Mouse (Mus musculus): ENCODE measurements around the gene Oma1. TPM values are rescaled to one million over a fixed set of nuclear protein-coding genes. Genes with fewer than 3 reads are reported as not detected.

Oma1 gene
- polyA plus RNA-seq (2015; fragmentation: Nextera tagmentation; extraction: Ambion mirVana), result 17.0 and 18.6 TPM in 2 replicates

DNA sequence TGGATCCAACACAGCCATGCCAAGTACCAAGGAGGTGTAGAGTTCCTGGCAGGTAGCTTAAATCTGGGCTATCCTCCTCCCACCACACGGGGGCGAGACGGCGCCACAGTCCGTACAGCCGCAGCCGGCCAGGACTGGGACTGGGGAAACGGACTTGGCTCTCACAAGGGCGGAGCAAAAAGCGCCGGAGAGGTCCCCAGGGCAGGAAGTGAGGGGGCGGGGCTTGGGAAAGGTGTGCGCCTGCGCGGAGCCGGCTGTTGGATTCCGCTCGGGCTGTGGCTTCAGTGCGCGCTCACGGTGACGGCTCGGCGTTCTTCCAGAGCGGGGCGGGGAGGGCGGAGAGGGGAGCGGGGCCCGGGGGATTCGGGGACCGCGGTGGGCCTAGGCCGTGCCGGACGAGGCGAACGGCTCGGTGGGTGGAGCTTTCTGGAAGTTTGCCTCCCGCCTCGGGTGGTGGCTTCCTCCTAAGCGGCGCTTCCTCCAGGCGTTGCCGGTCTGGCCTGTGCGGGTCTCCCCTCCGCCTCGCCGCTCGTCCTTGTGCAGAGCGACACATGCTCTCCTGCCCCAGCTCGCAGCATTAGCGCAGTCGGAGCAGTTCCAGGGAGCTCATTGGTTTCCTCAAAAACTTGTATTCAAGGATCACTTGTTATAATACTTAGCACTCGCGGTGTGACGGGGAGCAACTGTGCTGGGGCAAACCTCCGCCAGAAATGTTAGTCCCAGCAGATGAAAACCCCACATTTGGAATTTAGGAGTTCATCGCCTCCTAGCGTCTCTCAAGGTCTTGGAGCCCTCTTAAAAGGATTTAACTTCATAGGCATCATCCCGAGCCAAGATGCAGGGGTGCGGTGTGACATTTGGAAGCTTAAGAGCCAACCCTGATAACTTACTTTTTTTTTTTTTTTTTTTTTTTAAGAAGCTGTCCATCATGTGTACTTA lies at the start of gene Oma1:
Gene Oma1, plus strand, starts transcription at position 226 of the 939 bp plus-strand sequence.
- H3K27me3 ChIP-seq, result no peaks in the 10 kb centered on the region
- under 1% methylated on average over 60 of the region's 61 CpGs for WGBS
- no peaks in the 10 kb centered on the region for H3K9me3 ChIP-seq (replicated peaks)
- peak within 1 kb of the TSS; percentile 73 for H3K9ac ChIP-seq
- H3K27ac ChIP-seq (replicated peaks), result peak within 1 kb of the TSS; percentile 98
- H3K4me3 ChIP-seq (replicated peaks), result peak within 1 kb of the TSS; percentile 73
- no peaks in the 10 kb centered on the region for H3K36me3 ChIP-seq
- peak; percentile 99 for ATAC-seq (ENCODE audit: insufficient number of reproducible peaks, low FRiP score, low TSS enrichment, low read depth)
- peak within 1 kb of the TSS; percentile 58 for H3K4me2 ChIP-seq (replicated peaks)
- H3K4me1 ChIP-seq, result peaks cover 9% of the 10 kb centered on the region; the same call in 1 of the 2 replicates

DNA sequence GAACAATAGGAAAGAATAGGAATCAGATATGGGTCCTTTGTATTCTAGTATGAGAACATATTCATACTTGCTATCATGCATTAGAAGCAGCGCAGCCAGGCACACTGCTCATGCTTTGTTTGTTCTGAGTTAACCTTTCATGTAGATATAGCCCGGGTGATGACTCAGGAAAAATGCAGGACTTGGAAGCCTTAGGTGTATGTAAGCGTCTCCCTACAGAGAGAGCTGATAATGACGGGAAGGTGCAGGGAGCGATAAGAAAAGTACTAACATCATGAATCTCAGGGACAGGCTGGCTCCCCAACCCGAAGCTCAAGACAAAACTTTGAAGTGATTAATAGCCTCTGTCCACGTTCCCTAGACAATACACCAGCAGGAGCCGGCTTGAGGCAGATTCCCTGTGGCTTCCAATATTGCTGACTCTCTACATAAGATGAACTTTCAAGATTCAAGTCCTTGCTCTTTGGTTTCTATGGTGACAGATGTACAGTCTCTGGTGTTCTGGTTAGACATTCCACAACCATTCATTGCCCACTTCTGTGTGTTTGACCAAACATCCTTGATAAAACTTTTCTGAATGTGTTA lies 49.7 kb upstream of the Oma1 start:
- no peak overlapping the region for H3K4me3 ChIP-seq (replicated peaks)
- no peaks in the 10 kb centered on the region for H3K9me3 ChIP-seq (replicated peaks)
- no peak overlapping the region for H3K4me2 ChIP-seq (replicated peaks)
- no peaks in the 10 kb centered on the region for H3K36me3 ChIP-seq
- H3K27ac ChIP-seq (replicated peaks), result no peak overlapping the region
- H3K9ac ChIP-seq, result no peak overlapping the region
- WGBS, result 55% methylated on average over 8 of the region's 8 CpGs
- H3K4me1 ChIP-seq, result no peaks in the 10 kb centered on the region
- no peaks in the 10 kb centered on the region for H3K27me3 ChIP-seq
- no peak for ATAC-seq (ENCODE audit: insufficient number of reproducible peaks, low FRiP score, low TSS enrichment, low read depth)

DNA sequence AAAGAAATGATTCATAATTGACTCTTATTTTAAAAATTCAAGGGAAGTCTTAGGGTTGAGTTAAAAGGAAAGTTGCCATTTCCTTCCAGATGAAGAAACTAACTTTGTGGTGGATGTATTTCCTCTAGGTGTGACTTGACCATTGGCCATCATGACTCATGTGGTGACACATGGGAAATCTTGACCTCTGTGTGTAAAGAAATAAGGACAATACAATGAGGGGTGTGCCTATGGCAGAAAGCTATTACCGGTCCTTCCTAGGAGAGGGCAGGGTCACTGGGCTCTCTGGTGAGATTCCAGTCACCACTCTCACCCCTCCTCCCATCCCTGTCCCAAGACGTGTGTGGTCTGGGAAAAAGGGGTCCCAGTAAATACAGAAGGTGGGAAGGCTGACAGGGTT lies 48.4 kb upstream of the Oma1 start:
- Histone ChIP-seq H3K9ac (no peak overlapping the region), H3K4me3 (replicated peaks) (no peak overlapping the region)
- WGBS, result 71% methylated on average over 2 of the region's 2 CpGs

DNA sequence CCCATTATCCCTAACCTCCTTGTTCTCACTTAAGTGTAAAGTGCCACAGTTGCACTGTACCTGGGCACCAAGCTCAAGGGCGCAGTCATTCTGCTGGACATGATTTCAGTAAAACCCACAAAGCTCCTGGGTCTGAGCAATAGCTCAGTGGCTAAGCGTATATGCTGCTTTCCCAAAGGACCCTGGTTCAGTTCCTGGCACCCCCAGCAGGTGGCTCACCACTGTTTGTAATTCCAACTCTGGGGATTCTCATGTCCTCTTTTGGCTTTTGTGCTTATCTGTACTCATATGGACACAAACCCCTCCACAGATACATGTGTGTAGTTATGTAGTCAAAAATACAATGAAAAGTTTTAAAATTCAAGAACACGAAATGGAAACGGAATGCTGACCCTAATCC lies 44.3 kb upstream of the Oma1 start:
- ATAC-seq (ENCODE audit: insufficient number of reproducible peaks, low FRiP score, low TSS enrichment, low read depth), result no peak
- no peaks in the 10 kb centered on the region for H3K36me3 ChIP-seq
- no peaks in the 10 kb centered on the region for H3K9me3 ChIP-seq (replicated peaks)
- H3K27me3 ChIP-seq, result no peaks in the 10 kb centered on the region
- 82% methylated on average over 4 of the region's 4 CpGs for WGBS
- no peak overlapping the region for H3K4me3 ChIP-seq (replicated peaks)
- no peak overlapping the region for H3K27ac ChIP-seq (replicated peaks)
- no peak overlapping the region for H3K9ac ChIP-seq
- H3K4me2 ChIP-seq (replicated peaks), result no peak overlapping the region
- no peaks in the 10 kb centered on the region for H3K4me1 ChIP-seq

More for the DNA sequence above, 48.4 kb upstream of the Oma1 start:
- H3K36me3 ChIP-seq, result no peaks in the 10 kb centered on the region
- no peak for ATAC-seq (ENCODE audit: insufficient number of reproducible peaks, low FRiP score, low TSS enrichment, low read depth)
- H3K27me3 ChIP-seq, result no peaks in the 10 kb centered on the region
- no peak overlapping the region for H3K27ac ChIP-seq (replicated peaks)
- no peak overlapping the region for H3K4me2 ChIP-seq (replicated peaks)
- no peaks in the 10 kb centered on the region for H3K4me1 ChIP-seq
- H3K9me3 ChIP-seq (replicated peaks), result no peaks in the 10 kb centered on the region

DNA sequence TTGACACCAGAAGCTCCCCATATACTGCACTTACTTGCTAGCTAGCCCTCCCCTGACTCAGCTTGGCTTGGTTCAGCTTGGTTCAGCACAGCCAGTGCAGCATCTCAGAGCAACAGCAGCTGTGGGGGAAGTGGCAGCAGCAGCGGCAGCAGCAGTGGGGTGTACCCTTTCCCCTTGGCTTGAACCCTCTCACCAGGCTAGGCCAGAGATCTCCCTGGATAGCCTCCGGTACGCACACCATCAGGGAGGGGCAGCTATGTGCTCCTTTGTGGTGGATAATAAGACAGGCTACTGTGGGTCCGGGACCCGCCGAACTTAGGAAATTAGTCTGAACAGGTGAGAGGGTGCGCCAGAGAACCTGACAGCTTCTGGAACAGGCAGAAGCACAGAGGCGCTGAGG lies 40.6 kb upstream of the Oma1 start:
- no peaks in the 10 kb centered on the region for H3K36me3 ChIP-seq
- no peaks in the 10 kb centered on the region for H3K27me3 ChIP-seq
- no peaks in the 10 kb centered on the region for H3K9me3 ChIP-seq (replicated peaks)
- WGBS, result 73% methylated on average over 7 of the region's 8 CpGs
- no peak for ATAC-seq (ENCODE audit: insufficient number of reproducible peaks, low FRiP score, low TSS enrichment, low read depth)
- no peak overlapping the region for H3K4me3 ChIP-seq (replicated peaks)
- H3K27ac ChIP-seq (replicated peaks), result no peak overlapping the region
- H3K4me1 ChIP-seq, result no peaks in the 10 kb centered on the region
- no peak overlapping the region for H3K4me2 ChIP-seq (replicated peaks)
- H3K9ac ChIP-seq, result no peak overlapping the region

DNA sequence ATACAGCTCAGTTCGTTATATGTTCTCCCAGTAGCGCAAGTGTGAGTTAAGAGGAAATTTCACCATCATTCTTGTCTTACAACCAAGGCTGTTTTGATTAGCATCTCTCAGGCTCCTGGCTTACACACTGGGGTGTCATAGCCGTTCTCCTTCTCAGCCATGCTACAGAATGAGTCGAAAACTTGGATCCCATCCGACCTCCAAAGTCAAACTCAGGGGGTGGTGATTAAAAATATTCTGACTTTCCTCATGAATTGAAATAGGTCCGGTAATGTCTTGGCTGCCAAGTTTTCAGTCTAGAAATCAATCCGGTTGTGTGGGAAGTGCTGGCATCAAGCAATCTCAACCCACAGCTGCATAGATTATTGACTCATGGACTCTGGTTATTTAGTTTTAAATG lies 25.3 kb upstream of the Oma1 start:
- whole genome bisulfite sequencing, result 76% methylated on average over 7 of the region's 7 CpGs
- Histone ChIP-seq H3K4me2 (replicated peaks) (no peak overlapping the region), H3K9ac (no peak overlapping the region), H3K27ac (replicated peaks) (no peak overlapping the region), H3K27me3 (no peaks in the 10 kb centered on the region), H3K4me1 (no peaks in the 10 kb centered on the region), H3K36me3 (no peaks in the 10 kb centered on the region), H3K9me3 (replicated peaks) (no peaks in the 10 kb centered on the region), H3K4me3 (replicated peaks) (no peak overlapping the region)
- ATAC-seq (ENCODE audit: insufficient number of reproducible peaks, low FRiP score, low TSS enrichment, low read depth), result no peak

DNA sequence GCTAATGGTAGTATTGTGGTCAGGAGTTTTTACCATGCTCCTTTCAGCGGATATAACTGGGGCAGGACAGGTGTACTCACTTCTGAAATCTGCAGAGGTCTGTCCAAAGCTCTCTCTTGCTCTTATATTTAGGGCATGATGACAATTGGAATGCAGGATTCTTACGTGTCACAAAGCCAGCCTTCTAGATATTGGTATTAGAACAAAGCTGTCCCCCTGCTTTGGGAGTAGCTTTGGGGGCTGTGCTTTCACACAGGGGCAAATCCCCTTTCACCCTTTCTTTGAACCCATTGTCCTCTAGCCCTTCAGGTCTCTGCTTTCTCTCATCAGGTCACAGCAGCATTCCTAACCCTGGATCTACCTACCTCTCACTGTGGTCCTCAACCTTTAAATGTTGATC lies 22.8 kb upstream of the Oma1 start, which contains the start of gene 4921539E11Rik:
Gene 4921539E11Rik, minus strand, starts transcription at position 101 of the 400 bp plus-strand sequence.
- Histone ChIP-seq H3K9me3 (replicated peaks) (no peaks in the 10 kb centered on the region), H3K36me3 (no peaks in the 10 kb centered on the region), H3K9ac (no peak within 1 kb of the TSS), H3K27me3 (no peaks in the 10 kb centered on the region), H3K27ac (replicated peaks) (no peak within 1 kb of the TSS), H3K4me1 (no peaks in the 10 kb centered on the region), H3K4me3 (replicated peaks) (no peak within 1 kb of the TSS), H3K4me2 (replicated peaks) (no peak within 1 kb of the TSS)
- no peak for ATAC-seq (ENCODE audit: insufficient number of reproducible peaks, low FRiP score, low TSS enrichment, low read depth)
- WGBS, result 73% methylated on average over 2 of the region's 2 CpGs

DNA sequence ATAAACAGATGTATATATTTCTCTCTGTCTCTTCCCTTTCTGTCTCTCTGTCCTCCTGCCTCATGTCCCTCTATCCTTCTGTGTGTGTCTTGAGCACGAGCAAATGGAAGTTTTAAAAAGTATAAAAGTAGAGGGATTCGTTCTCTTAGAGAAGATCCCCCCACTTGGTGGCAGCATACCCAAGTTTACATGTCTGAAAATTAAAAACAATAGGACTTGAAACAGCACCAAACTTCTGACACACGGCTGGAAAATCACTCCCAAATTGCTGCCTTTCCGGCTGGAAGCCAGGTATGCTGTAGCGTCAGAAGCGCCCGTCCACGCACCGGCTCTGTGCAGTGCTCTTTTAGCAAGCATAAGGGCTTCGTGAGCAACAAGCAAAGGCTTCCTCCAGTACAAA lies 14.3 kb upstream of the Oma1 start:
- WGBS, result 39% methylated on average over 10 of the region's 10 CpGs
- H3K9ac ChIP-seq, result no peak overlapping the region
- peak overlapping the region; percentile 32 for H3K4me2 ChIP-seq (replicated peaks)

DNA sequence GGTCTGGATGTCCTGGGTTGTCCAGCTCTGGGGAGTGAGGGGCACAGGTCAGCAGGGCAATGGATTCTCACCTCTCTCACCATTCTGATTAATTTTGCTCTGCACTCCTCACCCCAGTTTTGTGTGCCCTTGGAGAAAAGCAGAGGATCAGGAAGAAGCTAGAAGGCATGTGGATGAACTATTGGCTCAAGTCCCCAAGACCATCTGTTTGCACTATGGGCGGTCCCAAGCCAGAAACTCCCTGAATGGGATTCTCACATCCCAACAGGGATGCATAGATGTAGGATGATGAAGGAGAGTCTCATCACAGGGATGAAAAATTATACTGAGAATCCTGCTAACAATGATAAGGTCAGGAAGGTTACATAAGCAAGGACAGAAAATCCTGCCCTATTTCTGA lies 9.8 kb upstream of the Oma1 start:
- ATAC-seq (ENCODE audit: insufficient number of reproducible peaks, low FRiP score, low TSS enrichment, low read depth), result no peak
- Histone ChIP-seq H3K27ac (replicated peaks) (no peak overlapping the region), H3K36me3 (no peaks in the 10 kb centered on the region), H3K9ac (no peak overlapping the region), H3K27me3 (no peaks in the 10 kb centered on the region), H3K4me1 (no peaks in the 10 kb centered on the region), H3K4me2 (replicated peaks) (no peak overlapping the region), H3K9me3 (replicated peaks) (no peaks in the 10 kb centered on the region), H3K4me3 (replicated peaks) (no peak overlapping the region)
- WGBS, result 88% methylated on average over 1 of the region's 1 CpGs

More for the DNA sequence above, 14.3 kb upstream of the Oma1 start:
- Histone ChIP-seq H3K27me3 (no peaks in the 10 kb centered on the region), H3K4me1 (no peaks in the 10 kb centered on the region), H3K36me3 (no peaks in the 10 kb centered on the region), H3K9me3 (replicated peaks) (no peaks in the 10 kb centered on the region), H3K27ac (replicated peaks) (no peak overlapping the region), H3K4me3 (replicated peaks) (no peak overlapping the region)
- no peak for ATAC-seq (ENCODE audit: insufficient number of reproducible peaks, low FRiP score, low TSS enrichment, low read depth)

DNA sequence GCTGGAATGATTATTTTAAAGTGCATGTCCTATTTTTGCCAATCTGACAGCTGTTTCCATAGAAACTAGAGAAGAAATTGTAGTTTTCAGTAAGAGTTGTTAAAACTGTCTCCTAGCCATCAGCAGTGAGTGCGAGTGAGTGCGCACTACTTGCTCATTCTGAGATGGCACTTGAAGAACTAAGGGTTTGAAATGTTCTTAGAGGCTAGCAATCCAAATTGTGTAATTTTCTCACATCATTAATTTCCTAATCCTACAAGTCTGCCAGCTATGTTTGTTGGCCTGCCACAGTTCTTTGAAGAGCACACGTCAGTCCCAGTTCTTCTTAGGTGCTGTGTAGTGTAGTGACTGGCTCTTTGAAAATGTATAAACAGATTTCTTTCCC lies 906 bp downstream of the Oma1 start:
- H3K27me3 ChIP-seq, result no peaks in the 10 kb centered on the region
- peak overlapping the region; percentile 73 for H3K4me3 ChIP-seq (replicated peaks)
- no peak overlapping the region for H3K27ac ChIP-seq (replicated peaks)
- H3K36me3 ChIP-seq, result no peaks in the 10 kb centered on the region
- ATAC-seq (ENCODE audit: insufficient number of reproducible peaks, low FRiP score, low TSS enrichment, low read depth), result no peak
- H3K9ac ChIP-seq, result peak overlapping the region; percentile 73
- 41% methylated on average over 3 of the region's 3 CpGs for WGBS
- H3K9me3 ChIP-seq (replicated peaks), result no peaks in the 10 kb centered on the region
- peaks cover 9% of the 10 kb centered on the region; the same call in 1 of the 2 replicates for H3K4me1 ChIP-seq
- peak overlapping the region; percentile 58 for H3K4me2 ChIP-seq (replicated peaks)

DNA sequence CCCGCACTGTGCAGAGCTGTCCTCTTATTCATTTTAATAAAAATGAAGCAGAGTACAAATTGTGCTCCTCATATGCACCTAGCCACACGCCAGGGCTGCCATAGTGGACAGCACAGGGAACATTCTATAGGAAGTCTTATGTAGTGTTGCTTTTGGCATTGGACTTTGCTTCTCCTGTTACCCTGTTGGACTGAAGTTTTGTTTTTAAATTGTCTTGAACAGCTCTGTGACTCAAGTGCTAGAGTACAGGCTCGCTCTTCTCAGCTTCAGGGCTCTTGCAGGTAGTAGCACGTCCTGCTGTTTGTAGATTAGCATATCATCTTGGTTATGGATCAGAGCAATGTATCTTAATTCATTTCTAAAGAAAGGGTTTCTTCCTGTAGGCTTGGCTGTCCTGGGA lies 2.2 kb downstream of the Oma1 start:
- WGBS, result 75% methylated on average over 4 of the region's 4 CpGs
- H3K4me1 ChIP-seq, result peaks cover 9% of the 10 kb centered on the region; the same call in 1 of the 2 replicates

More for the DNA sequence above, 2.2 kb downstream of the Oma1 start:
- no peak for ATAC-seq (ENCODE audit: insufficient number of reproducible peaks, low FRiP score, low TSS enrichment, low read depth)
- Histone ChIP-seq H3K4me2 (replicated peaks) (no peak overlapping the region), H3K27me3 (no peaks in the 10 kb centered on the region), H3K9ac (no peak overlapping the region), H3K4me3 (replicated peaks) (no peak overlapping the region), H3K9me3 (replicated peaks) (no peaks in the 10 kb centered on the region), H3K27ac (replicated peaks) (no peak overlapping the region), H3K36me3 (no peaks in the 10 kb centered on the region)
